Mouse (Mus musculus): Measurements from ENCODE around the gene Zfp446.

- TF ChIP-seq CTCF (IDR thresholded peaks at IDR 0.05) (no peak), EP300 (IDR thresholded peaks at IDR 0.05) (no peak)
Observed at GRCm38 (mm10) chr7:12949872-12950229, 27.8 kb upstream of the Zfp446 start.

Measured in lung, postnatal 0 days (tissue).